Mouse (Mus musculus) CH12.LX (cell line): ENCODE data around the gene Gpr34. TPM values are rescaled to one million over a fixed set of nuclear protein-coding genes. Genes with fewer than 3 reads are reported as not detected.

Experiments
- DNase-seq: peaks from one replicate; pipeline ENCODE4 v3.0.0-alpha.2; 2013; ENCODE audit errors: extremely low read depth
- H3K27ac ChIP-seq: 2 replicates; pipeline ENCODE4 v1.5.1; 2012; ENCODE audit warnings: low read depth, mild to moderate bottlenecking, control low read depth, moderate library complexity; ENCODE audit not compliant: insufficient read depth
- H3K27me3 ChIP-seq: replicated peaks from 2 replicates; pipeline ENCODE3; 2012; ENCODE audit warnings: inconsistent platforms
- H3K36me3 ChIP-seq, 2 experiments: replicated peaks in 1 of 2; 2 replicates each; pipeline versions ENCODE3 to v1.6.1; 2012; ENCODE audit warnings: inconsistent platforms in 1 of 2, low read length in 1 of 2, mild to moderate bottlenecking in 1 of 2, mixed read lengths in 1 of 2, moderate library complexity in 1 of 2; ENCODE audit not compliant: control insufficient read depth in 1 of 2, insufficient read depth in 1 of 2
- H3K4me1 ChIP-seq, 2 experiments: 2 replicates each; pipeline ENCODE4 v1.6.1; 2012; ENCODE audit warnings: inconsistent platforms in 1 of 2, moderate library complexity in 1 of 2; ENCODE audit not compliant: insufficient read depth in 2 of 2, control insufficient read depth in 1 of 2
- H3K4me2 ChIP-seq: 2 replicates; pipeline ENCODE4 v1.6.1; 2012; ENCODE audit warnings: low read depth, mild to moderate bottlenecking, control low read depth; ENCODE audit not compliant: poor library complexity, insufficient read depth, severe bottlenecking
- H3K4me3 ChIP-seq, 3 experiments: fragments of 150-350 bp in 1 of 3; sonication (generic) in 1 of 3; replicated peaks in 1 of 3; 2 replicates each; pipeline versions ENCODE3 to v1.5.1; 2011 to 2012; ENCODE audit warnings: low read depth in 2 of 3, low read length in 2 of 3, mild to moderate bottlenecking in 2 of 3, moderate library complexity in 2 of 3, control low read depth in 1 of 3, improper control_type of control experiment in 1 of 3, inconsistent platforms in 1 of 3, mixed read lengths in 1 of 3; ENCODE audit not compliant: poor library complexity in 1 of 3
- H3K79me2 ChIP-seq: replicated peaks from 2 replicates; pipeline ENCODE4 v1.6.1; 2012; ENCODE audit warnings: mild to moderate bottlenecking, moderate library complexity; ENCODE audit not compliant: control insufficient read depth, poor library complexity, insufficient read depth, severe bottlenecking; ENCODE audit errors: extremely low read depth
- H3K9ac ChIP-seq: 2 replicates; pipeline ENCODE4 v1.6.1; 2012; ENCODE audit warnings: low read depth, mild to moderate bottlenecking, control low read depth, moderate library complexity; ENCODE audit not compliant: insufficient read depth
- H3K9me3 ChIP-seq: replicated peaks from 2 replicates; pipeline ENCODE3; 2012; ENCODE audit warnings: low read length, inconsistent platforms, mixed read lengths
- BHLHE40 ChIP-seq: IDR thresholded peaks from 2 replicates; pipeline ENCODE4 v1.6.1; 2011; ENCODE audit warnings: mild to moderate bottlenecking, low read depth, low read length, improper control_type of control experiment
- CHD1 ChIP-seq: IDR thresholded peaks from 2 replicates; pipeline ENCODE4 v1.6.1; 2012; ENCODE audit warnings: low read depth, low read length, improper control_type of control experiment, inconsistent platforms
- CHD2 ChIP-seq: IDR thresholded peaks from 2 replicates; pipeline ENCODE4 v1.6.1; 2011; ENCODE audit warnings: low read length, improper control_type of control experiment
- CTCF ChIP-seq, 2 experiments: IDR thresholded peaks in 1 of 2; conservative IDR thresholded peaks in 1 of 2; 2 replicates each; pipeline ENCODE4 v1.5.1; 2011 to 2012; ENCODE audit warnings: low read depth in 2 of 2, low read length in 2 of 2, improper control_type of control experiment in 1 of 2, inconsistent platforms in 1 of 2, mild to moderate bottlenecking in 1 of 2, moderate library complexity in 1 of 2
- E2F4 ChIP-seq: IDR thresholded peaks from 2 replicates; pipeline ENCODE4 v1.6.1; 2011; ENCODE audit warnings: low read depth, low read length, improper control_type of control experiment; ENCODE audit not compliant: insufficient replicate concordance
- ELF1 ChIP-seq: IDR thresholded peaks from 2 replicates; pipeline ENCODE4 v1.6.1; 2014; ENCODE audit warnings: low read depth, mild to moderate bottlenecking, inconsistent platforms, low read length, improper control_type of control experiment
- EP300 ChIP-seq: IDR thresholded peaks from 2 replicates; pipeline ENCODE4 v1.6.1; 2011; ENCODE audit warnings: low read length, improper control_type of control experiment
- ETS1 ChIP-seq: conservative IDR thresholded peaks from 2 replicates; pipeline ENCODE4 v1.6.1; 2012; ENCODE audit warnings: low read depth, mild to moderate bottlenecking, inconsistent platforms, low read length, improper control_type of control experiment, moderate library complexity
- GABPA ChIP-seq: IDR thresholded peaks from 2 replicates; pipeline ENCODE4 v1.6.1; 2012; ENCODE audit warnings: low read depth, low read length, improper control_type of control experiment, inconsistent platforms; ENCODE audit not compliant: insufficient replicate concordance
- HCFC1 ChIP-seq: IDR thresholded peaks from 2 replicates; pipeline ENCODE4 v1.6.1; 2012; ENCODE audit warnings: low read depth, mild to moderate bottlenecking, inconsistent platforms, low read length, improper control_type of control experiment
- IRF4 ChIP-seq: IDR thresholded peaks from 2 replicates; pipeline ENCODE4 v1.6.1; 2014; ENCODE audit warnings: low read depth, mild to moderate bottlenecking, inconsistent platforms, low read length, improper control_type of control experiment
- JUN ChIP-seq: IDR thresholded peaks from 2 replicates; pipeline ENCODE4 v1.6.1; 2011; ENCODE audit warnings: low read depth, mild to moderate bottlenecking, low read length, improper control_type of control experiment, moderate library complexity; ENCODE audit not compliant: insufficient read depth
- JUND ChIP-seq: conservative IDR thresholded peaks from 2 replicates; pipeline ENCODE4 v1.6.1; 2011; ENCODE audit warnings: low read depth, low read length, improper control_type of control experiment
- KAT2A ChIP-seq: IDR thresholded peaks from 2 replicates; pipeline ENCODE4 v1.6.1; 2012; ENCODE audit warnings: low read length, improper control_type of control experiment, inconsistent platforms; ENCODE audit not compliant: insufficient replicate concordance
- MAFK ChIP-seq: IDR thresholded peaks from 2 replicates; pipeline ENCODE4 v1.6.1; 2011; ENCODE audit warnings: low read length, improper control_type of control experiment; ENCODE audit not compliant: insufficient replicate concordance
- MAX ChIP-seq: IDR thresholded peaks from 2 replicates; pipeline ENCODE4 v1.6.1; 2011; ENCODE audit warnings: low read length, improper control_type of control experiment
- MAZ ChIP-seq: IDR thresholded peaks from 2 replicates; pipeline ENCODE4 v1.6.1; 2012; ENCODE audit warnings: low read depth, mild to moderate bottlenecking, inconsistent platforms, low read length, improper control_type of control experiment, moderate library complexity
- MEF2A ChIP-seq: IDR thresholded peaks from 2 replicates; pipeline ENCODE4 v1.6.1; 2014; ENCODE audit warnings: low read depth, mild to moderate bottlenecking, inconsistent platforms, low read length, improper control_type of control experiment, borderline replicate concordance
- MXI1 ChIP-seq: IDR thresholded peaks from 2 replicates; pipeline ENCODE4 v1.6.1; 2011; ENCODE audit warnings: mild to moderate bottlenecking, low read depth, low read length, improper control_type of control experiment
- MYC ChIP-seq: IDR thresholded peaks from 2 replicates; pipeline ENCODE4 v1.6.1; 2011; ENCODE audit warnings: low read depth, mild to moderate bottlenecking, improper control_type of control experiment, low read length
- NELFE ChIP-seq: IDR thresholded peaks from 2 replicates; pipeline ENCODE4 v1.6.1; 2011; ENCODE audit warnings: low read depth, low read length, improper control_type of control experiment
- NRF1 ChIP-seq: IDR thresholded peaks from 2 replicates; pipeline ENCODE4 v1.6.1; 2014; ENCODE audit warnings: low read depth, mild to moderate bottlenecking, inconsistent platforms, low read length, improper control_type of control experiment, moderate library complexity
- PAX5 ChIP-seq: IDR thresholded peaks from 2 replicates; pipeline ENCODE4 v1.6.1; 2012; ENCODE audit warnings: low read length, inconsistent platforms, mixed read lengths
- POLR2A ChIP-seq: IDR thresholded peaks from 2 replicates; pipeline ENCODE4 v1.6.1; 2011; ENCODE audit warnings: low read depth, mild to moderate bottlenecking, improper control_type of control experiment, low read length
- POLR2AphosphoS2 ChIP-seq: IDR thresholded peaks from 2 replicates; pipeline ENCODE4 v1.6.1; 2011; ENCODE audit warnings: low read depth, low read length, improper control_type of control experiment
- RAD21 ChIP-seq: IDR thresholded peaks from 2 replicates; pipeline ENCODE4 v1.6.1; 2011; ENCODE audit warnings: low read depth, mild to moderate bottlenecking, low read length, improper control_type of control experiment, moderate library complexity
- RCOR1 ChIP-seq: conservative IDR thresholded peaks from 2 replicates; pipeline ENCODE4 v1.6.1; 2012; ENCODE audit warnings: low read depth, mild to moderate bottlenecking, inconsistent platforms, low read length, improper control_type of control experiment
- SIN3A ChIP-seq: IDR thresholded peaks from 2 replicates; pipeline ENCODE4 v1.6.1; 2012; ENCODE audit warnings: low read length, improper control_type of control experiment, inconsistent platforms
- SMC3 ChIP-seq: IDR thresholded peaks from 2 replicates; pipeline ENCODE4 v1.6.1; 2011; ENCODE audit warnings: low read depth, low read length, improper control_type of control experiment
- TBP ChIP-seq: conservative IDR thresholded peaks from 2 replicates; pipeline ENCODE4 v1.6.1; 2011; ENCODE audit warnings: low read depth, low read length, improper control_type of control experiment
- TCF12 ChIP-seq: IDR thresholded peaks from 2 replicates; pipeline ENCODE4 v1.6.1; 2014; ENCODE audit warnings: low read depth, mild to moderate bottlenecking, inconsistent platforms, low read length, improper control_type of control experiment
- UBTF ChIP-seq: IDR thresholded peaks from 2 replicates; pipeline ENCODE4 v1.6.1; 2012; ENCODE audit warnings: low read depth, mild to moderate bottlenecking, inconsistent platforms, low read length, improper control_type of control experiment, moderate library complexity
- USF1 ChIP-seq: IDR thresholded peaks from 2 replicates; pipeline ENCODE4 v1.6.1; 2014; ENCODE audit warnings: low read depth, mild to moderate bottlenecking, inconsistent platforms, low read length, improper control_type of control experiment
- USF2 ChIP-seq: conservative IDR thresholded peaks from 2 replicates; pipeline ENCODE4 v1.6.1; 2011; ENCODE audit warnings: low read depth, low read length, improper control_type of control experiment
- ZC3H11A ChIP-seq: IDR thresholded peaks from 2 replicates; pipeline ENCODE4 v1.6.1; 2012; ENCODE audit warnings: low read depth, mild to moderate bottlenecking, inconsistent platforms, low read length, improper control_type of control experiment
- ZKSCAN1 ChIP-seq: IDR thresholded peaks from 2 replicates; pipeline ENCODE4 v1.6.1; 2012; ENCODE audit warnings: low read depth, inconsistent platforms, low read length, improper control_type of control experiment, borderline replicate concordance
- ZMIZ1 ChIP-seq: IDR thresholded peaks from 2 replicates; pipeline ENCODE4 v1.6.1; 2012; ENCODE audit warnings: low read depth, mild to moderate bottlenecking, inconsistent platforms, low read length, improper control_type of control experiment
- ZNF384 ChIP-seq: IDR thresholded peaks from 2 replicates; pipeline ENCODE4 v1.6.1; 2012; ENCODE audit warnings: low read depth, low read length, improper control_type of control experiment, inconsistent platforms
- dilution Hi-C: fragments of 300-500 bp; cut with MboI; formaldehyde crosslinking; loops from 2 replicates; pipeline ENCODE4 v1.14.3; 2020; ENCODE audit warnings: low sequenced_read_pairs; ENCODE audit not compliant: extremely low pct_unique_long_range_greater_than_20kb, extremely low pct_ligation_motif_present
- in situ Hi-C: fragments of 300-500 bp; cut with MboI; formaldehyde crosslinking; loops from 3 replicates; pipeline ENCODE4 v1.14.3; 2019; ENCODE audit warnings: low sequenced_read_pairs, low pct_ligation_motif_present, low pct_unique_long_range_greater_than_20kb, mixed read lengths
- polyA plus RNA-seq: library from polyadenylated mRNA; unstranded; fragments of >175 nt; gene quantifications from 2 replicates; pipeline ENCODE4 v1.2.1, GENCODE M21; 2012; ENCODE audit warnings: low read depth; ENCODE audit not compliant: insufficient read length
- total RNA-seq, 2 experiments: library from RNA; depleted of rRNA; stranded (reverse); fragments of 300-350 nt in 1 of 2; fragments of >200 nt in 1 of 2; gene quantifications; 2 replicates each; pipeline ENCODE4 v1.2.3; 2012 to 2014

Gpr34 gene
- total and polyA plus RNA-seq, 3 experiments: 1.5 to 15.7 (median 4.1) TPM

DNA sequence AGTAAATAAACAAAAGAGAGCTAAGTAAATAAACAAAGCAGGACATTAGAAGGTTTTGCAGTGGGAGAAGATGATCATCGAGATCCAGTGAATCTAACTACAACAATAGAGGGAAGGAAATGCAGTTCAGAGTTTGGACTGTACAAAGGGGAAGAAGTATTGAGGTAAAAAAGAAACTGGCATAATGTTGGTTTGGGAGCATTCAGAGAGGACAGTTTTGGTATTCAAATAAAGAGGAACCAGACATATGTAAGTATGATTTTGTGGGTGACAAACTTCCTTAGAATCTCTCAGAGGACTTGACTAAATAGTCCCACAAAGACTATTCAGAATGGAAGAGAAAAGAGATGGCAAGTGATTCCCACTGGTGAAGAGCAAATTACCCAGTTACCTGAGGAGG is 31.9 kb upstream of the Gpr34 start:
- no peaks in the 10 kb centered on the region for H3K79me2 ChIP-seq
- H3K9ac ChIP-seq: peak overlapping the region; percentile 39; the same call in 1 of the 2 replicates
- H3K27me3 ChIP-seq: no peaks in the 10 kb centered on the region
- dilution Hi-C loops: no loop called here
- peaks cover 6 to 13% of the 10 kb centered on the region in 2 experiments; a peak in 3 of 4 replicates for H3K4me1 ChIP-seq
- H3K27ac ChIP-seq: peak overlapping the region; percentile 83
- TF ChIP-seq MEF2A (no peak), POLR2AphosphoS2 (no peak), TCF12 (peak; percentile 35; the same call in 1 of the 2 replicates), TBP (0 out of 2 replicates have a peak, but pooled peaks have one; percentile 49), UBTF (no peak), ZC3H11A (no peak), MAFK (no peak), CHD1 (no peak), JUN (no peak), SIN3A (0 out of 2 replicates have a peak, but pooled peaks have one; percentile 30), ZMIZ1 (no peak), PAX5 (no peak), GABPA (no peak), IRF4 (peak; percentile 29; the same call in 1 of the 2 replicates), JUND (no peak), MAX (no peak), HCFC1 (no peak), RCOR1 (no peak), CTCF (conservative IDR thresholded peaks at IDR 0.05 in 1 of 2, IDR thresholded peaks at IDR 0.05 in 1 of 2; ENCODE audit: low read depth in 2 of 2, low read length in 2 of 2) (no peak), ZNF384 (0 out of 2 replicates have a peak, but pooled peaks have one; percentile 3), ETS1 (no peak; the same call in 1 of the 2 replicates), BHLHE40 (0 out of 2 replicates have a peak, but pooled peaks have one; percentile 3), NRF1 (no peak), ZKSCAN1 (no peak), CHD2 (no peak; the same call in 1 of the 2 replicates), MXI1 (no peak), NELFE (no peak), E2F4 (no peak), MYC (no peak; the same call in 1 of the 2 replicates), MAZ (no peak), ELF1 (no peak), SMC3 (no peak), KAT2A (no peak), USF2 (no peak), EP300 (peak; percentile 78; the same call in 1 of the 2 replicates), USF1 (no peak), POLR2A (no peak), RAD21 (no peak)
- peak; percentile 44 for DNase-seq
- in situ Hi-C loops: no loop called here
- H3K9me3 ChIP-seq: no peaks in the 10 kb centered on the region
- H3K36me3 ChIP-seq: no peaks in the 10 kb centered on the region
- peak overlapping the region; percentile 21; the same call in 1 of the 2 replicates for H3K4me2 ChIP-seq
- H3K4me3 ChIP-seq: no peak overlapping the region
